Mouse (Mus musculus): ENCODE data around the gene Tspan32. TPM values are rescaled to one million over a fixed set of nuclear protein-coding genes. Genes with fewer than 3 reads are reported as not detected.

Gene Tspan32
- polyA plus RNA-seq, 1 experiment: 6.4 TPM

- DNase-seq (ENCODE audit: low read depth, low spot score): no peak
- 31% methylated on average over 2 of the region's 2 CpGs for WGBS
Observed at GRCm38 (mm10) chr7:143051316-143051715, 46.5 kb downstream of the Tspan32 start.

GRCm38 (mm10) chr7:143052626-143053007 lies 47.8 kb downstream of the Tspan32 start, which contains the start of gene Cd81:
TSS of gene Cd81 (plus strand) at chr7:143052739.
- under 1% methylated on average over 37 of the region's 37 CpGs for WGBS
- DNase-seq (ENCODE audit: low read depth, low spot score): no peak

- DNase-seq (ENCODE audit: low read depth, low spot score): no peak
Observed at GRCm38 (mm10) chr7:143053008-143053899, 48.4 kb downstream of the Tspan32 start.

DNA sequence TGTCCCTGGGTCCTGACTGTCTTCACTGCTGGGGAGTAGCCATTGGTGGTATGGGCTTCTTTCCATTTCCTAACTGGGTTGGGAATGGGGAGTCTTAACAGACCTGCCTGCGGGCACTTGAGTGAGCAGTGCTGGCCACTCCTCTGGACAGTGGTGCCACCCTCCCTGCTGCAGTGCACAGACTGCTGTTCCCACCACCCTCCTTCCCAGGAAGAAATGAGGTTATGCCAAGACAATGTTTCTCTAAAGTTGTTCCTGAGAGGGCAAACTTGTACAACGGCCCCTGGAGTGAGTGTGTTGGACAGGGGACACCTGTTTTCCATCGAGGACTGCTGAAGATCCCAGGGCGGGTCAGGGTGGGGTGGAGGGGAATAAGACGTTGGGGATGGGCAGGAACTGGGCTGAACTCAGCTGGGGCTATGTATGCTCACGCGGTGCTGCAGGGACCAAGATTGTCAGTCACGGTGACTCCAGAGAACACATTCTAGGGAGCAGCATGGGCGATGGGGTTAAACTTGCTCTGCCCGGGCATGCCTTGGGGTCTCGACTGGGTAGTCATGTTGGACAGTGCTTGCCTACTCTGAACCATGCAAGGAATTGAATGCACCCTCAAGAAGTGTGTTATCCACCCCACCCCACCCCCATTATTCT lies 49.2 kb downstream of the Tspan32 start:
- WGBS: 7% methylated on average over 11 of the region's 11 CpGs
- no peak for DNase-seq (ENCODE audit: low read depth, low spot score)

More at GRCm38 (mm10) chr7:143053008-143053899, 48.4 kb downstream of the Tspan32 start:
- WGBS: under 1% methylated on average over 46 of the region's 46 CpGs

DNA sequence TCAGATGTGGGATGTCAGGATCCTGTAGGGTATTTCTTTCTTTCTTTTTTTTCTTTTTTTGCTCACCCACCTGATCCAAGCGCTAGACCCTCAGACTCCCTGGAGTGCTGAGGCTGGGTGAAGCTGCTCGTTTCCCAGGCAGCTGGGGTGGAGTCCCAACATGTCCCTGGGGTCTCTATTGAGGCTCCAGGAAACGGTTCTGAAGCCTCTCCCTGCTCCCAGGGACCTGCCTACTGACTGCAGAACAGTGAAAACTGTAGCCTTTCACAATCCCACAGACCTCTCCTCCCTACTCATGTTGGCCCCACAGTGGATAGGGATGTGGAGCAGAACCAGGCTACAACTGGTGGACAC lies 49.7 kb downstream of the Tspan32 start:
- 28% methylated on average over 3 of the region's 3 CpGs for WGBS
- no peak for DNase-seq (ENCODE audit: low read depth, low spot score)

- WGBS: 58% methylated on average over 3 of the region's 3 CpGs
Observed at GRCm38 (mm10) chr7:143055001-143055400, 50.2 kb downstream of the Tspan32 start.

DNA sequence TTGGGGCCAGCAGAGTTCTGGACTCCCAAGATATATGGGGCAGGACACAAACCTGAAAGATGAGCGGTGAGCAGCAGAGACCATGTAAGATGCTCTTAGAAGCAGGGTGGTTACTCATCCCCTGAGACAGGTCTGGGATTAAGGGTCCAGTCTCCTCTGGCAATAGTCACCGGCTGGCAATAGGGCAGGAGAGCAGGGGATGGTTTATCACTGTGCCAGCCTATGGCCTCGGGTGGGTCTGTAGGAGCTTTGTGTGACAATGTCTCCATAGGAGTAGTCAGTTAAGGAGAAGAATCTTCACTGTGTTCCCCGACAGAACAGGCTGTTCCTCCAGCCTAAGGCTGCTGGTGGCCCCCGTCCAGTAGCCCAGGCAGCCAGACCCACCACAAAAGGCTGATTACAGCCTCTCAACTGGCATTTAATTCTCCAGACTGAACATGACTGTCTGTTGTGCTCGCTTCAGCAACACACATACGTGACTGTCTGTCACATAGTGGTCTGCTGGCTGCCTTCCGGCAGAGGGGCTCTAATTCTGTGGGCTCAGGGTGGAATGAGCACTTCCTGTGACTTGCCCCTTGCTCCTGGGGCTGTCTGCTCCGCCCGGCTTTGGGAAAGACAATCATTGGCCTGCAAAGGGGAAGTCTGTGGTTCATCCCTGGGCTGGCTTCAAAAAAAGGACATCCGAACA lies 50.8 kb downstream of the Tspan32 start:
- 39% methylated on average over 11 of the region's 11 CpGs for WGBS
- DNase-seq (ENCODE audit: low read depth, low spot score): no peak

More at GRCm38 (mm10) chr7:143055001-143055400, 50.2 kb downstream of the Tspan32 start:
- DNase-seq (ENCODE audit: low read depth, low spot score): no peak

DNA sequence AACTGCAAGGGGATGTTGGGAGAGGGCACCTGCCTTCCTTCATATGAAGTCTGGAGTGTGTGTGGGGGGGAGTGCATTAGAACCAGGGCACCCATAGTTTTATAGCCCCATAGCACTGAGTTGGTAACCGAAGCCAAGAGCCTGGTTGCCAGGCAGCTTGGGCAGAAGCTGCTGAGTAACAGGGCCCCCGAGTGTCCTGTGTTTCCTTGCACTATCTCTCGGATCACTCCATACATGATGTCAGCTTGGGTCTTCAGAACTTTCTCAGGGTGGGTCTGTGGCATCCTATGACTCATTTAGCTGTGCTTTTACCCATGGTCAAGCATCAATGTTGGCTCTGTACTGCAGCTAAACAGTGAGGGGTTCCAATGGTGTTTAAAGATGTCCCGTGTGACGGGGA lies 52.2 kb downstream of the Tspan32 start:
- DNase-seq (ENCODE audit: low read depth, low spot score): no peak
- 33% methylated on average over 5 of the region's 5 CpGs for whole genome bisulfite sequencing

GRCm38 (mm10) chr7:143057667-143058220 lies 52.9 kb downstream of the Tspan32 start:
- WGBS: 36% methylated on average over 9 of the region's 9 CpGs

GRCm38 (mm10) chr7:143058221-143058697 lies 53.4 kb downstream of the Tspan32 start:
- DNase-seq (ENCODE audit: low read depth, low spot score): no peak
- WGBS: 61% methylated on average over 5 of the region's 5 CpGs

More at GRCm38 (mm10) chr7:143057667-143058220, 52.9 kb downstream of the Tspan32 start:
- no peak for DNase-seq (ENCODE audit: low read depth, low spot score)

- WGBS: 13% methylated on average over 5 of the region's 5 CpGs
Observed at GRCm38 (mm10) chr7:143059202-143059870, 54.5 kb downstream of the Tspan32 start.

GRCm38 (mm10) chr7:143062704-143063103 lies 57.9 kb downstream of the Tspan32 start:
- DNase-seq (ENCODE audit: low read depth, low spot score): no peak
- 23% methylated on average over 2 of the region's 2 CpGs for WGBS

More at GRCm38 (mm10) chr7:143059202-143059870, 54.5 kb downstream of the Tspan32 start:
- DNase-seq (ENCODE audit: low read depth, low spot score): no peak

GRCm38 (mm10) chr7:143064226-143064625 lies 59.4 kb downstream of the Tspan32 start:
- DNase-seq (ENCODE audit: low read depth, low spot score): no peak
- whole genome bisulfite sequencing: 74% methylated on average over 6 of the region's 6 CpGs

- 91% methylated on average over 2 of the region's 2 CpGs for whole genome bisulfite sequencing
- no peak for DNase-seq (ENCODE audit: low read depth, low spot score)
Observed at GRCm38 (mm10) chr7:143065692-143066091, 60.8 kb downstream of the Tspan32 start.

- 70% methylated on average over 2 of the region's 2 CpGs for WGBS
- DNase-seq (ENCODE audit: low read depth, low spot score): no peak
Observed at GRCm38 (mm10) chr7:143067469-143067868, 62.6 kb downstream of the Tspan32 start.

- no peak for DNase-seq (ENCODE audit: low read depth, low spot score)
- WGBS: 76% methylated on average over 3 of the region's 3 CpGs
Observed at GRCm38 (mm10) chr7:143067897-143068296, 63.1 kb downstream of the Tspan32 start.

DNA sequence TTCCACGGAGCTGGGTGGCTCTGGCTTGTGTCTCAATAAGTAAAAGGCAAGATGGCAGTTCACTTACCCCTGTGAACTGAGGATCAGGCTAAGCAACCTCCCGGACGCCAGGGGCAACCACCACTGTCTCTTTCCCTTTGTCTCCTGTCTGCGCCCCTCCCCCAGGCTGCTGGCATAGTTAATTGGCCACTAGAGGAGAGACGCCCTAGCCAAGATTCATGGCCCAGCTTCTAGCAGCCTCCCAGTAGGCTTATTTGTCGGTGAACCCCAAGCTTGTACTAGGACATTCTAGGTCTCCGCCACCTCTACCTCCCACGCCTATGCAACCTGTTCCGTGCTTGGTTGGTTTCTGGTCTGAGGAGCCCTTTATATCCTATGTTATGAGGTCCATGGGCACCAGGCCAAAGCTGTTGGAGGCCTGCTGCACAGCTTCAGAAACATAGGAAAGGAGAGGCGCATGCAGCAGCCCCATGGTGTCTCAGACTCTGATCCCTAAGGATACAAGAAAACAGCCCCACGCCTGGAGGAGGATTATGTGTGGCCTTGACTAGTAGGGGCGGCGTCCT lies 63.6 kb downstream of the Tspan32 start:
- WGBS: 52% methylated on average over 13 of the region's 13 CpGs

DNA sequence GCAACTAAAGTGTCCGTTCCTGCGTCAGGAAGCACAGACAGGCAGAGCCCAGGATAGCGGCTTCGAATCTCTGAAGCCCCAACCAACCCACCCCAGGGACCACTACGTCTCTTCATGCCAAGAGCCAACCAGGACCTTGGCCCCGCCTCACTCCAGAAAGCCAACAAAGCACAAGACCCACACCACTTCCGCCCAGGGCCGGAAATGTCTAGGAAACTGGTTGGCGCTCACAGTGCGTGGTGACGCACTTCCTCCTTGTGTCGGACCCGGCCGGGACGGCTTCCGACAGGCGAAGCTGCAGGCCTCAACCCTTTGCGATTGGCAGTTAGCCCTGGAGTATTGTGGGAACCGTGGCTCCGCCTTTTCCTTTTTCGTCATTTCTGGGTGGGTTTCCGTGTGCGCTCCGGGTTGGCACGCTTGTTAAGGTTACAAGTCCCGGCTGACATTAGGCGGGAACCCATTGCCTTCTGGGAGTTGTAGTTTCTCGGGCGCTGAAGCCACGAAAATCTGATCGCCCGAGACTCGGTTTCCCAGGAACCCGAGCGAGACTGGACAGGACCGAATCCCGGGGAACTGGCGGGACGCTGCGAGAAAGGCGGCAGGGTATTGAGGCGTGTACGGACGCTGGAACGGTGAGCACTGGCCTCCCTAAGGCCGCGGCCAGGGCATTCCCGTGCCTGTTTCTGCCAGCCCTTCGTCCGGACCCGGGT lies 64.2 kb downstream of the Tspan32 start, which contains the start of gene Tssc4:
TSS of gene Tssc4 (plus strand) at position 368 of the 710 bp plus-strand sequence.
- peak; percentile 100 for DNase-seq (ENCODE audit: low read depth, low spot score)
- WGBS: under 1% methylated on average over 51 of the region's 51 CpGs

More for the DNA sequence above, 63.6 kb downstream of the Tspan32 start:
- DNase-seq (ENCODE audit: low read depth, low spot score): no peak

All from large intestine, adult 2 months (tissue).